Mouse (Mus musculus): ENCODE measurements around the gene Cachd1. TPM values are rescaled to one million over a fixed set of nuclear protein-coding genes. Genes with fewer than 3 reads are reported as not detected.

Gene Cachd1
- polyA plus RNA-seq (2015; fragmentation: Nextera tagmentation; extraction: Ambion mirVana) = 30.8 and 31.1 TPM in 2 replicates

DNA sequence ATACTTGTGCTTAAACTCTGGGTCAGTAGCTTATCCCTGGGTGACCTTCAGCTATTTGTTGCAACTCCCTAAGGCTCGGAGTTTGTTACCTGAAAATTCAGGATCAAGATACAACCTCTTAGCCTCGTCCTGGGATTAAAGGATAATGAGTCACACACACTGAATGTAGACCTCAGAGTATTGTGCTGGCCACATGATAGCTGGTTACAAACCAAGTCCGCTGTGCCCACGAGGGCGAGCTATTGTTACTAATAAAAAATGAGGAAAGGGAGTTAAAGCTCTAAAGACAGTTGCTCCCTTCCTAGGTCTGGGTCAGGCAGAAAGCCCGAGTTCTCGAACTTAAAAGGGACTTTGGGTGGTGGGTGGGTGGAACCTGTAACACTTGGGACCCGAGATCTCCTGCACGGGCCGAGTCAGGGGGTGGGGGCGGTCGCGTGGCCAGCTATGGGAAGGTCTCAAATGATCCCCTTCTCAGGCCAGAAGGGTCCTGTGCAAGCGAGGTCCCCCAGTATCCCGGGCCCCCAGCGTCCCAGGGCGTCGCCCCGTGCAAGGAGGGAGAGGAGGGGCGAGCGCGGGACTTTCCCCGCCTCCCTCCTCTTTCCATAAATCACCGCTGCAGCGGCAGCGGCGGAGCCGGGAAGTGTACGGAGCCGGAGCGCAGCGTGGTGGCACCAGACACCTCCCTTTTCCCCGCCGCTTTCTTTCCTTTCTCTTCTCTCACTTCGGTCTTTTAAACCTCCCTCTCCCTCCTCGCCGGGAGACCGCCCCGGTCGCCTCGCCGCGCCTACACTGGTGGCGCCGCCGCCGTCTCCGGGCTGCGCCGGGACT lies at the start of gene Cachd1:
Cachd1 (plus strand) TSS at position 633 of the 828 bp plus-strand sequence.
- Histone ChIP-seq H3K36me3 (ENCODE audit: control insufficient read depth, insufficient read depth, low read length) (no peaks in the 10 kb centered on the region), H3K9me3 (replicated peaks; ENCODE audit: control insufficient read depth, low read length, poor library complexity, severe bottlenecking) (no peaks in the 10 kb centered on the region), H3K4me1 (ENCODE audit: control insufficient read depth, insufficient read depth, low read length) (peaks cover 28% of the 10 kb centered on the region), H3K9ac (ENCODE audit: low read depth, low read length) (peak within 1 kb of the TSS; percentile 93), H3K4me3 (ENCODE audit: low read depth, low read length) (peak within 1 kb of the TSS; percentile 89), H3K27me3 (ENCODE audit: control insufficient read depth, insufficient read depth, low read depth, low read length) (no peaks in the 10 kb centered on the region), H3K27ac (ENCODE audit: low read length) (peak within 1 kb of the TSS; percentile 90), H3K4me2 (ENCODE audit: low read length) (peak within 1 kb of the TSS; percentile 81)
- WGBS = under 1% methylated on average over 46 of the region's 50 CpGs
- ATAC-seq = peak; percentile 76

DNA sequence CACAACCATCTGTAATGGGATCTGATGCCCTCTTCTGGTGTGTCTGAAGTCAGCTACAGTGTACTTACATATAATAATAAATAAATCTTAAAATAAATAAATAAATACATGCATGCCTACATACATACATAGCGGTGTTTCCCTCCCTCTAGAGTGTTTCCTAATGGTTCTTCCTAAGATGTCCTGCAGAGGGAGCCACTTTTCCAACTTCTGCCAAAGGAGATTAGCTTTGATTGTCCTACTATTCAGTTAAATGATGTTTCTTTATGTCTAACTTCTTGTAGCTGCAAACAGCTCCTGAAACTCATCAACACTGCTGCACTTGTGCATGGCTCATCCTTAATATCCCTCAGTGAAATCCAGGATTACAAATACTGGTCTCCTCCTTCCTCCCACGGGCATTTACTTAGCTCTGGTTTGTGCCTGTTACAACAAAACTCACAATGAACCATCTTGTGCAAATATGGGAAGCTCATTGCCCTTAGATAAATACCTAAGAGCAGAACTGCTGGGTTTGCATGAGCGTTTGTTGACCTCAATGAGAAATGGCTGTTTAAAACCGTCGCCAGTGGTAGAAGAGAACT lies 47.5 kb upstream of the Cachd1 start:
- Histone ChIP-seq H3K27ac (ENCODE audit: low read length) (no peak overlapping the region), H3K36me3 (ENCODE audit: control insufficient read depth, insufficient read depth, low read length) (no peaks in the 10 kb centered on the region), H3K4me3 (ENCODE audit: low read depth, low read length) (no peak overlapping the region), H3K9ac (ENCODE audit: low read depth, low read length) (no peak overlapping the region), H3K9me3 (replicated peaks; ENCODE audit: control insufficient read depth, low read length, poor library complexity, severe bottlenecking) (no peaks in the 10 kb centered on the region), H3K4me1 (ENCODE audit: control insufficient read depth, insufficient read depth, low read length) (peaks cover 6% of the 10 kb centered on the region), H3K27me3 (ENCODE audit: control insufficient read depth, insufficient read depth, low read depth, low read length) (no peaks in the 10 kb centered on the region), H3K4me2 (ENCODE audit: low read length) (no peak overlapping the region)
- ATAC-seq = no peak
- 86% methylated on average over 5 of the region's 5 CpGs for WGBS

DNA sequence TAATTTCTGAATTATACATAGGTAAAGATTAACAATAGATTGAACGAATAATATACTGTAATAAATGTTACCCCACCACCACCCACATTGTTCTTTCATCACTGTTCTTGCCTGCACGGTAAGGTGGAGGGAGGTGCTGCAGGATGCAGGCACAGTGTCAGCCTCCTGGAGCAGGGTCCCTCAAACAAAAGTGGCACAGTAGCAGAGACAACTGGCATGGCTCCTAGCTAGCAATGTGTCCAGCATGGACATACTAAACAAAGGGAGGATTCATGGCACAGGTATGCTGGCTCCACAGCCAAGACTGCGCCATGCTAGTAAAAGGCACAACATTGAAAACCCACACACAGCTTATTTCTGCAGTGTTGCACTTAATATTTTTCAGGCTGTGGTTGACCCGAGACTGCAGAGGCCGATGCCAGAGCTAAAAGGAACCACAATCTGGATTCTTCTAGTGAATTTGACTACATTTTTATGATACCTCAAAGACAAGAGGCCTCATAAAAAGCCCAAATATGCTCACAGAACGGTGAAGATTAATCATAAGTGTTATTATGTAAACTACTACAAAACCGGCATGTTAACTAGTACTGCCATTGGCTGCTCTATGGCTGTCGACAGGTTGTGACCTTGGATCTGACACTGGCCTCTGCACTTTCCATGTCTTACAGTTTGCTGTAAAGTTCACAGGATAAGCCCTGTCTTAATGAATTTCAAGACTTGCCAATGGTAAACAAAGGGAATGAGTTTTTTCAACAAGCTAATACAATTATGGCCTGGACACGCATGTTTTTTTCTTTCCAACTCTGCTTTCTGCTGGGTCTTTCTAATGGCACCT lies 41.2 kb upstream of the Cachd1 start:
- Histone ChIP-seq H3K27ac (ENCODE audit: low read length) (no peak overlapping the region), H3K9me3 (replicated peaks; ENCODE audit: control insufficient read depth, low read length, poor library complexity, severe bottlenecking) (no peaks in the 10 kb centered on the region), H3K4me2 (ENCODE audit: low read length) (no peak overlapping the region), H3K4me3 (ENCODE audit: low read depth, low read length) (no peak overlapping the region), H3K4me1 (ENCODE audit: control insufficient read depth, insufficient read depth, low read length) (peaks cover 5% of the 10 kb centered on the region; the same call in 1 of the 2 replicates), H3K27me3 (ENCODE audit: control insufficient read depth, insufficient read depth, low read depth, low read length) (no peaks in the 10 kb centered on the region), H3K36me3 (ENCODE audit: control insufficient read depth, insufficient read depth, low read length) (no peaks in the 10 kb centered on the region), H3K9ac (ENCODE audit: low read depth, low read length) (no peak overlapping the region)
- 52% methylated on average over 9 of the region's 9 CpGs for WGBS
- ATAC-seq = no peak

DNA sequence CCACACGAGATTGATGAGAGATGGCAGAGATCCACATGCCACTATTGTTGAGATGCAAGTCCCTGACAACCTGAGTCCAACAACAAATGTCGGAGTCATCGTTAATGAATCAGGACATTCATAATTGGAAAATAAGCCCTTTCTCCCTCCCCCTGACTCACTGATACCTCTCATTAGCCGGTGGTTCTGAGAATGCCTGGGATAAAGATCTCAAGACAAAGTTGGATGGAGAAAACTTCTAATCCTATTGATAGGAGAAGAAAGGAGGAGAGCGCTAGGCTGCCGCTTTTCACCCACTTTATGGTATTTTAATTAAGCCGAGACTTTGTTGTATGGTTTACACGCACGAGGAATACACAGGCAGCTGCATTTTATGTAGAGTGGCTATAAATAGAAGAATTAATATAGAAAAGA lies 40.5 kb upstream of the Cachd1 start:
- 9% methylated on average over 9 of the region's 9 CpGs for WGBS
- Histone ChIP-seq H3K9ac (ENCODE audit: low read depth, low read length) (no peak overlapping the region), H3K4me1 (ENCODE audit: control insufficient read depth, insufficient read depth, low read length) (peaks cover 5% of the 10 kb centered on the region; the same call in 1 of the 2 replicates), H3K4me3 (ENCODE audit: low read depth, low read length) (no peak overlapping the region), H3K36me3 (ENCODE audit: control insufficient read depth, insufficient read depth, low read length) (no peaks in the 10 kb centered on the region), H3K4me2 (ENCODE audit: low read length) (no peak overlapping the region), H3K27me3 (ENCODE audit: control insufficient read depth, insufficient read depth, low read depth, low read length) (no peaks in the 10 kb centered on the region), H3K9me3 (replicated peaks; ENCODE audit: control insufficient read depth, low read length, poor library complexity, severe bottlenecking) (no peaks in the 10 kb centered on the region), H3K27ac (ENCODE audit: low read length) (no peak overlapping the region)
- ATAC-seq = no peak

DNA sequence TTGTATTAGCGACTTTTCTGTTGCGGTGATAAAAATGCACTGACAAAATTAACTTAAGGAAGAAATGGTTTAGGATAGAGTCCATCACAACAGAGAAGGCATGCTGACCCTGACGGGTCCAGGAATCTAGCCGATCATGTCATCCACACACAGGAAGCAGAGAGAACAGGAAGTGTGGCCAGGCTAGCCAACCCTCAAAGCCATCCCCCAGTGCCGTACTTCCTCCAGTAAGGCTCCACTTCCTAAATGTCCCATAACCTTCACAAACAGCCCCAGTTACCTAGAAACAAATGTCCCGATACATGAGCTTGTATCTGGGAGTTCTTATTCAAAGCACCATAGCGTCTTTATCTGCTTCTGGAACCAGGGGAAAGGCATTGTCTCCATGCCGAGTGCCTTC lies 32.9 kb upstream of the Cachd1 start:
- ATAC-seq = no peak
- H3K36me3 ChIP-seq (ENCODE audit: control insufficient read depth, insufficient read depth, low read length) = no peaks in the 10 kb centered on the region
- no peaks in the 10 kb centered on the region for H3K4me1 ChIP-seq (ENCODE audit: control insufficient read depth, insufficient read depth, low read length)
- H3K27ac ChIP-seq (ENCODE audit: low read length) = no peak overlapping the region
- 81% methylated on average over 8 of the region's 8 CpGs for WGBS
- H3K27me3 ChIP-seq (ENCODE audit: control insufficient read depth, insufficient read depth, low read depth, low read length) = no peaks in the 10 kb centered on the region; the same call in 1 of the 2 replicates
- no peak overlapping the region for H3K4me2 ChIP-seq (ENCODE audit: low read length)
- no peak overlapping the region for H3K9ac ChIP-seq (ENCODE audit: low read depth, low read length)
- H3K9me3 ChIP-seq (replicated peaks; ENCODE audit: control insufficient read depth, low read length, poor library complexity, severe bottlenecking) = no peaks in the 10 kb centered on the region
- no peak overlapping the region for H3K4me3 ChIP-seq (ENCODE audit: low read depth, low read length)

DNA sequence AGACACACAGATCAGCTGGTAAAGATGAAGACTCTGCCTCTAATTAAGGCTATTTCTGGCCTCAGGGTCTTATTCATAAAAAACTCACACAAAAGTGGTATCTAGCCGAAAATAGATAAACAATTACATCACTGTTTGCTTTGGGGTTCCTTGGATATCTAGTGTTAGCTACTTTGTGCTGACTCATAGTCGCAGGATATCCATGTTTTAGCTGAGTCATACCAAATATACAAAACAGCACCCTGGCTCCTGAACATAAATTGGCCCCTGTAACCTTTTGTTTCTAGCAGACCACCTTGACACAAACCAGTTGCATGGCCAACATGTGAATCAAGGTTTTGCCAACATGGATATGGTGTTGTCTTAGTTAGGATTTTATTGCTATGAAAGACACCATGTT lies 24.2 kb upstream of the Cachd1 start:
- Histone ChIP-seq H3K4me1 (ENCODE audit: control insufficient read depth, insufficient read depth, low read length) (no peaks in the 10 kb centered on the region), H3K36me3 (ENCODE audit: control insufficient read depth, insufficient read depth, low read length) (no peaks in the 10 kb centered on the region), H3K27me3 (ENCODE audit: control insufficient read depth, insufficient read depth, low read depth, low read length) (no peaks in the 10 kb centered on the region), H3K4me3 (ENCODE audit: low read depth, low read length) (no peak overlapping the region), H3K4me2 (ENCODE audit: low read length) (no peak overlapping the region), H3K27ac (ENCODE audit: low read length) (no peak overlapping the region), H3K9me3 (replicated peaks; ENCODE audit: control insufficient read depth, low read length, poor library complexity, severe bottlenecking) (no peaks in the 10 kb centered on the region), H3K9ac (ENCODE audit: low read depth, low read length) (no peak overlapping the region)
- no peak for ATAC-seq
- WGBS = 88% methylated on average over 2 of the region's 2 CpGs

DNA sequence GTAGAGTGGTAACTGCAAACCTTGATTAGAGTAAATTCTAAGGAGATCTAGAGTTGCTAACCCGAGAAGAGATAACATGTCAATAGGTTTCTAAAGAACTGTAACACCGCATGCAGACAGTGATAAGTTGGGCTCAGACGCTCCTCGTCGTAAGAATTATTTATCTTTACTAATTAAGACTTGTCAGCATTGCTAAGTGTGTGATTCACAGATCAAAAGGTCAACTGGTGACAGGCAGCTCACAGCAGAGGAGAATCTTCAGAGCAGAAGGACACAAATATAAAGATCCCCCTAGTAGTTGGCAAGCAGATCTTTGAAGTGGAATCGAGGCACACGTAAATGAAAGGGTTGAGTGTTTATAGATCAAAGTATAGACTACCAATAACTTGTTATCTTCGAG lies 20.8 kb upstream of the Cachd1 start:
- no peaks in the 10 kb centered on the region for H3K36me3 ChIP-seq (ENCODE audit: control insufficient read depth, insufficient read depth, low read length)
- no peak overlapping the region for H3K27ac ChIP-seq (ENCODE audit: low read length)
- H3K4me2 ChIP-seq (ENCODE audit: low read length) = no peak overlapping the region
- H3K4me3 ChIP-seq (ENCODE audit: low read depth, low read length) = no peak overlapping the region
- WGBS = 78% methylated on average over 8 of the region's 8 CpGs
- H3K9ac ChIP-seq (ENCODE audit: low read depth, low read length) = no peak overlapping the region
- no peaks in the 10 kb centered on the region for H3K9me3 ChIP-seq (replicated peaks; ENCODE audit: control insufficient read depth, low read length, poor library complexity, severe bottlenecking)
- ATAC-seq = no peak
- no peaks in the 10 kb centered on the region for H3K27me3 ChIP-seq (ENCODE audit: control insufficient read depth, insufficient read depth, low read depth, low read length)
- H3K4me1 ChIP-seq (ENCODE audit: control insufficient read depth, insufficient read depth, low read length) = no peaks in the 10 kb centered on the region

DNA sequence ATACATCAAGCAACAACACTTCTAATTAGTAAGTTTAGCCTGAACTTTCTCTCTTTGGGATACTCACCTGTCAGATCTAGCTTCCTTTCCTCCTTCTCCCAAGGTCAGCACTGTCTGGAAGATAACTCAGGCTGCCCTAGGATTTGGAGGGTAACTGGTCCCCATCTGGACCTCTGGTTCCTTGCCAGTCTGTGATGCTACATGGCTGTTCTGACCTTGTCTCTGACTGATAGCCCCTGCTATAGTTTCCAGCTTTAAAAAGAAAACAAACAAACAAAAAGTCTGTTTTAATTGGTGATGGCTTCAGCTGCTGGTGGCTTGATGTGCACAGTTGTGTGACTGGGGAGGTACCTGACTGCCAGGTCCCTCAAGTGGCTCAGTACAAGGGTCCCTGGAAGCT lies 20.0 kb upstream of the Cachd1 start:
- Histone ChIP-seq H3K4me2 (ENCODE audit: low read length) (no peak overlapping the region), H3K9ac (ENCODE audit: low read depth, low read length) (no peak overlapping the region), H3K4me3 (ENCODE audit: low read depth, low read length) (no peak overlapping the region), H3K4me1 (ENCODE audit: control insufficient read depth, insufficient read depth, low read length) (no peaks in the 10 kb centered on the region), H3K27ac (ENCODE audit: low read length) (no peak overlapping the region), H3K9me3 (replicated peaks; ENCODE audit: control insufficient read depth, low read length, poor library complexity, severe bottlenecking) (no peaks in the 10 kb centered on the region), H3K27me3 (ENCODE audit: control insufficient read depth, insufficient read depth, low read depth, low read length) (no peaks in the 10 kb centered on the region), H3K36me3 (ENCODE audit: control insufficient read depth, insufficient read depth, low read length) (no peaks in the 10 kb centered on the region)
- no peak for ATAC-seq
